Mouse (Mus musculus) layer of hippocampus, adult 11-12 months (tissue): ENCODE measurements around the gene Dda1.

Experiments used
- DNase-seq: peaks from one replicate; pipeline ENCODE4 v3.0.0; 2022; ENCODE audit warnings: low spot score

Gene Dda1

GRCm38 (mm10) chr8:71496481-71496880 is 27.5 kb downstream of the Dda1 start:
- peak; percentile 58 for DNase-seq

GRCm38 (mm10) chr8:71497077-71497645 is 28.2 kb downstream of the Dda1 start:
- no peak for DNase-seq

- no peak for DNase-seq
Measured at GRCm38 (mm10) chr8:71497881-71498501, 29.0 kb downstream of the Dda1 start.

GRCm38 (mm10) chr8:71498816-71499690 is 30.1 kb downstream of the Dda1 start:
- DNase-seq, result no peak

GRCm38 (mm10) chr8:71504349-71504748 is 35.4 kb downstream of the Dda1 start:
- no peak for DNase-seq

- DNase-seq, result no peak
Measured at GRCm38 (mm10) chr8:71505326-71505725, 36.3 kb downstream of the Dda1 start.

- no peak for DNase-seq
Measured at GRCm38 (mm10) chr8:71505979-71506378, 37.0 kb downstream of the Dda1 start.

- peak; percentile 80 for DNase-seq
Measured at GRCm38 (mm10) chr8:71507589-71508104, 38.6 kb downstream of the Dda1 start.

- no peak for DNase-seq
Measured at GRCm38 (mm10) chr8:71509316-71509715, 40.3 kb downstream of the Dda1 start.

- DNase-seq, result no peak
Measured at GRCm38 (mm10) chr8:71511644-71512043, 42.6 kb downstream of the Dda1 start, which contains the start of gene Plvap. Gene Plvap (minus strand): TSS chr8:71511752.

- no peak for DNase-seq
Measured at GRCm38 (mm10) chr8:71513018-71513754, 44.2 kb downstream of the Dda1 start.

GRCm38 (mm10) chr8:71515043-71515442 is 46.0 kb downstream of the Dda1 start:
- DNase-seq, result no peak

GRCm38 (mm10) chr8:71516786-71517185 is 47.8 kb downstream of the Dda1 start:
- no peak for DNase-seq

- peak; percentile 55 for DNase-seq
Measured at GRCm38 (mm10) chr8:71519037-71519825, 50.2 kb downstream of the Dda1 start.

GRCm38 (mm10) chr8:71521634-71522033 is 52.6 kb downstream of the Dda1 start:
- peak; percentile 95 for DNase-seq

GRCm38 (mm10) chr8:71525226-71526050 is 56.4 kb downstream of the Dda1 start, which contains the start of gene Ccdc194:
Gene Ccdc194 (minus strand): TSS chr8:71525711.
- DNase-seq, result no peak
